Mouse (Mus musculus) limb, embryonic 12.5 days (tissue): ENCODE data around the gene Hist1h2bk. TPM values are rescaled to one million over a fixed set of nuclear protein-coding genes. Genes with fewer than 3 reads are reported as not detected.
"Not testable (repeated sequence)": the region's sequence is repeated elsewhere in the genome, so short reads cannot be mapped to it uniquely, and the experiment has no call there.

ENCODE experiments used
- ATAC-seq: fragments of 200-750 bp; cut with Nextera tagmentation; 2 replicates; pipeline ENCODE4 v1.8.0; 2017; ENCODE audit warnings: low read depth, moderate TSS enrichment; ENCODE audit not compliant: insufficient number of reproducible peaks, insufficient read depth, low FRiP score, low TSS enrichment
- H3K27ac ChIP-seq: fragments of 300-500 bp; sonication (generic); 2 replicates; pipeline ENCODE4 v1.5.1; 2016; ENCODE audit warnings: mild to moderate bottlenecking, moderate library complexity
- H3K27me3 ChIP-seq: fragments of 300-500 bp; sonication (generic); 2 replicates; pipeline ENCODE4 v1.6.1; 2016; ENCODE audit warnings: mild to moderate bottlenecking, moderate library complexity
- H3K36me3 ChIP-seq: fragments of 300-500 bp; sonication (generic); 2 replicates; pipeline ENCODE4 v1.6.1; 2016; ENCODE audit warnings: mild to moderate bottlenecking, moderate library complexity
- H3K4me1 ChIP-seq: fragments of 300-500 bp; sonication (generic); replicated peaks from 2 replicates; pipeline ENCODE4 v1.6.1; 2016
- H3K4me2 ChIP-seq: fragments of 300-500 bp; sonication (generic); 2 replicates; pipeline ENCODE4 v1.6.1; 2016; ENCODE audit warnings: mild to moderate bottlenecking, moderate library complexity
- H3K4me3 ChIP-seq: fragments of 300-500 bp; sonication (generic); replicated peaks from 2 replicates; pipeline ENCODE4 v1.5.1; 2016; ENCODE audit warnings: mild to moderate bottlenecking
- H3K9ac ChIP-seq: fragments of 300-500 bp; sonication (generic); replicated peaks from 2 replicates; pipeline ENCODE4 v1.6.1; 2016; ENCODE audit warnings: mild to moderate bottlenecking, moderate library complexity
- H3K9me3 ChIP-seq: fragments of 300-500 bp; sonication (generic); 2 replicates; pipeline ENCODE4 v1.6.1; 2016; ENCODE audit warnings: mild to moderate bottlenecking, moderate library complexity
- WGBS: fragments of 180-500 bp; shearing (Covaris S2); methylation state at CpG from one replicate; pipeline ENCODE4 v1.1.7; 2016; 5-methylcytosine and 5-hydroxymethylcytosine counted together
- polyA plus RNA-seq: library from polyadenylated mRNA; unstranded; fragments of >200 nt; fragmentation: Nextera tagmentation; extraction: Ambion mirVana; gene quantifications from 2 replicates; pipeline ENCODE4 v1.2.1, GENCODE M21; 2016

The Hist1h2bk gene
- polyA plus RNA-seq, 1 experiment from 2014 or later = 25.9 TPM

- Histone ChIP-seq H3K27me3 (no peaks in the 10 kb centered on the region), H3K4me3 (peak overlapping the region; percentile 41), H3K9ac (peak overlapping the region; percentile 70), H3K9me3 (no peaks in the 10 kb centered on the region), H3K36me3 (no peaks in the 10 kb centered on the region), H3K4me1 (peaks cover 23% of the 10 kb centered on the region; the same call in 1 of the 2 replicates), H3K4me2 (peak overlapping the region; percentile 78), H3K27ac (peak overlapping the region; percentile 98)
- 4% methylated on average over 13 of the region's 13 CpGs for WGBS
- no peak for ATAC-seq
Measured at GRCm38 (mm10) chr13:22041651-22042567, 6.2 kb downstream of the Hist1h2bk start.

DNA sequence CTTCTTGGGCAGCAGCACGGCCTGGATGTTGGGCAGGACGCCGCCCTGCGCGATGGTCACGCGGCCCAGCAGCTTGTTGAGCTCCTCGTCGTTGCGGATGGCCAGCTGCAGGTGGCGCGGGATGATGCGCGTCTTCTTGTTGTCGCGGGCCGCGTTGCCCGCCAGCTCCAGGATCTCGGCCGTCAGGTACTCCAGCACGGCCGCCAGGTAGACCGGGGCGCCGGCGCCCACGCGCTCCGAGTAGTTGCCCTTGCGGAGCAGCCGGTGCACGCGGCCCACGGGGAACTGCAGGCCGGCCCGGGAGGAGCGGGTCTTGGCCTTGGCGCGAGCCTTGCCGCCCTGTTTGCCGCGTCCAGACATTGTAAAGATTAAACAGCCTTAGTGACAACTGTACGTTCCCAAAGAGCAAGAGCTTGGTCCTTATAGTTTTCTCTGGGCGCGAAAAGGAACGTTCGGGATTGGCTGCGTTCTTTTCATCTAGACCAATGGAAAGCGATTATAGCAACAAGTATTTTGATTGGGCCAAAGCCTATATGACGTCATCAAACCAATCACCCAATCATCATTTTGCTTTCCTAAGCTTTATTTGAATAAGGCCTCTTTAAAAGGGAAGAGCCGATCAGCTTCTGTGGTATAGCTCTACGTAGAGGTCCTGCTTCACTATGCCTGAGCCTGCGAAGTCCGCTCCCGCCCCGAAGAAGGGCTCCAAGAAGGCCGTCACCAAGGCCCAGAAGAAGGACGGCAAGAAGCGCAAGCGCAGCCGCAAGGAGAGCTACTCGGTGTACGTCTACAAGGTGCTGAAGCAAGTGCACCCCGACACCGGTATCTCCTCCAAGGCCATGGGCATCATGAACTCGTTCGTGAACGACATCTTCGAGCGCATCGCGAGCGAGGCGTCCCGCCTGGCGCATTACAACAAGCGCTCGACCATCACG is 7.2 kb downstream of the Hist1h2bk start, which contains the start of the genes Hist1h2ag and Hist1h2bj:
Hist1h2ag (minus strand) TSS at position 377 of the 935 bp plus-strand sequence.
Hist1h2bj (plus strand) TSS at position 647 of the 935 bp plus-strand sequence.
- peak within 1 kb of the TSS; percentile 70 for H3K9ac ChIP-seq
- not testable (repeated sequence) for H3K9me3 ChIP-seq, H3K27me3 ChIP-seq, H3K36me3 ChIP-seq
- peak; percentile 92 for ATAC-seq
- peak within 1 kb of the TSS; percentile 98 for H3K27ac ChIP-seq
- 1% methylated on average over 53 of the region's 80 CpGs for WGBS
- peak within 1 kb of the TSS; percentile 78 for H3K4me2 ChIP-seq
- H3K4me3 ChIP-seq = peak within 1 kb of the TSS; percentile 41
- peaks cover 23% of the 10 kb centered on the region; the same call in 1 of the 2 replicates for H3K4me1 ChIP-seq

DNA sequence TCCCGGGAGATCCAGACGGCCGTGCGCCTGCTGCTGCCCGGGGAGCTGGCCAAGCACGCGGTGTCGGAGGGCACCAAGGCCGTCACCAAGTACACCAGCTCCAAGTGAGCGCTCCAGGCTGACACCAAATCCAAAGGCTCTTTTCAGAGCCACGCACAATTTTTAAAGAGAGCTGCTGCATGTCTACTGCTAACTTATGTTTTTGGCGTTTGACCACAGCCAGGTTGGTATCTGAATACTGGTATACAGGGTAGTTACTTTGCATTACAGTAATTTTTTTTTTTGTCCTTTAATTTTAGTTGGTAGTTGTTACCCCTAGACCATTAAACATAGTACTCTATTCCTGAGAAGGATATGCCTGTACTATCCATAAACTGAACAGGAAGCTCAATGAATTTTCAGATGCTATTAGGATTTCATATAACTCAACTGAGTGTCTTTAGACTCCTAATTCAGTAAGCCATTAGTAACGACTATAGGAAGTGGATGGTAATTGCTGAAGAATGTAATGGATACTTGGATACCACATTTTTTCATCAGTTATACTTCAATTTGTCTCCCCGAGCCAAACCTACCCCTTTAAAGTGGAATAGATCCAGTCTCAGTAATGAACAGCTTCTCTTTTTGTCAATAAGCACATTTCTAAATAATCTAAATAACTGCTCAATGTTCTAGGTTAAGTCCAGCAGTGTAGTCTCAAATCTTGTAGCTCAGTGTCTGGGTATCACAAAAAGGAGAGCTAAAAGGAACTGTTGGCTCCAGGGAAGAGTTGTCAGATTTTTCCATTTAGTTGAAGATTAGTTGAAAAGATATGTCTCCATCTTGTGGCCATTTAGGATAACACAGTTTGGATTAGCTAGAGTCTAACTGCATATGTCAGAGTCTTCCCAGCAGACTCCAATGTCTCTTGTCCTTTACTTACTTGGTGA is 8.1 kb downstream of the Hist1h2bk start:
- Histone ChIP-seq H3K4me2 (peak overlapping the region; percentile 60), H3K36me3 (no peaks in the 10 kb centered on the region), H3K9ac (peak overlapping the region; percentile 50), H3K9me3 (no peaks in the 10 kb centered on the region), H3K27me3 (no peaks in the 10 kb centered on the region), H3K27ac (peak overlapping the region; percentile 86), H3K4me1 (peaks cover 23% of the 10 kb centered on the region; the same call in 1 of the 2 replicates), H3K4me3 (peak overlapping the region; percentile 41)
- ATAC-seq = peak; percentile 9; the same call in 1 of the 2 replicates
- 1% methylated on average over 14 of the region's 14 CpGs for WGBS

GRCm38 (mm10) chr13:22044432-22045155 is 8.9 kb downstream of the Hist1h2bk start:
- Histone ChIP-seq H3K4me2 (peak overlapping the region; percentile 60), H3K4me3 (peak overlapping the region; percentile 41), H3K36me3 (no peaks in the 10 kb centered on the region), H3K9me3 (no peaks in the 10 kb centered on the region), H3K27me3 (no peaks in the 10 kb centered on the region), H3K4me1 (peaks cover 23% of the 10 kb centered on the region), H3K9ac (no peak overlapping the region), H3K27ac (peak overlapping the region; percentile 86)
- ATAC-seq = no peak
- 90% methylated on average over 6 of the region's 6 CpGs for WGBS

- Histone ChIP-seq H3K4me1 (peaks cover 17% of the 10 kb centered on the region), H3K4me3 (no peak overlapping the region), H3K27me3 (no peaks in the 10 kb centered on the region), H3K27ac (no peak overlapping the region), H3K4me2 (no peak overlapping the region), H3K9me3 (no peaks in the 10 kb centered on the region), H3K9ac (no peak overlapping the region), H3K36me3 (no peaks in the 10 kb centered on the region)
- ATAC-seq = no peak
- 55% methylated on average over 2 of the region's 2 CpGs for WGBS
Measured at GRCm38 (mm10) chr13:22045311-22045710, 9.6 kb downstream of the Hist1h2bk start.

- no peak for ATAC-seq
- no peaks in the 10 kb centered on the region for H3K27me3 ChIP-seq
- no peak overlapping the region for H3K4me2 ChIP-seq
- no peak overlapping the region for H3K4me3 ChIP-seq
- no peaks in the 10 kb centered on the region for H3K36me3 ChIP-seq
- 76% methylated on average over 2 of the region's 2 CpGs for WGBS
- peaks cover 5% of the 10 kb centered on the region for H3K4me1 ChIP-seq
- H3K27ac ChIP-seq = no peak overlapping the region
- no peak overlapping the region for H3K9ac ChIP-seq
- no peaks in the 10 kb centered on the region for H3K9me3 ChIP-seq
Measured at GRCm38 (mm10) chr13:22049041-22049440, 13.4 kb downstream of the Hist1h2bk start.

DNA sequence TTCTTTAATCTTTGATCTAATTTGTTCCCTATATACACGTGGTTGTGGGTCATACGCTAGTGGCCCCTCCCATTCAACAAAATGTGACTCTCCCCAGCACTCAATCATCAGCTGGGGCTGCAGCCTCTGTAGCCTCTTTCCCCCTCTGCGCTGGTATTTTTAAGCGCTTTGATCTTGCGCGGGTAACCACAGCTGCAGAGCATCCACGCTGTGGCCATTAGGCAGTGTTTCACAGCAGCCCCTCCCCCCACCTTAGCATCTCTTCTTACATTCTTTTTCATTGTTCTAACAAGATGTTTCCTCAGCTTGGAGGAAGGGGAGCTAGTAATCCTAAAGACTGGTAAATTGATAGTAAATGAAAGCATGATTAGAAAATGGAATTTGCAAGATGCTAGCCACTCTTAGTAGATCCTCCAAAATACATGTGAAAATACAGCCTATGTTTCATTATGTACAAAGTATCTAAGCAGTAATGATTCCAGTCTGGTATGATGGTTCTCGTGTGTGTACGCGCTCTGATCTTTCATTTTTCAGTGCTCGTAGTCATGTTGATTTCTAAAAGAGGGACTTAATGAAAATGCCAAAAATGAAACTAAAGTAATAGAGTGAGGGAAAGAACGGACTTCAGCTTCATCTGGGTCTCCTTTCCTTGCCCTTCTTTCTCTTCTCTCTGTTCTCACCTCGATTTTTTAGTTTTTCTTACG is 14.2 kb downstream of the Hist1h2bk start:
- H3K36me3 ChIP-seq = no peaks in the 10 kb centered on the region
- under 1% methylated on average over 14 of the region's 14 CpGs for WGBS
- H3K27ac ChIP-seq = peak overlapping the region; percentile 84
- peak; percentile 62 for ATAC-seq
- H3K4me2 ChIP-seq = peak overlapping the region; percentile 64
- no peaks in the 10 kb centered on the region for H3K9me3 ChIP-seq
- no peaks in the 10 kb centered on the region for H3K27me3 ChIP-seq
- peak overlapping the region; percentile 27; the same call in 1 of the 2 replicates for H3K9ac ChIP-seq
- H3K4me1 ChIP-seq = no peaks in the 10 kb centered on the region; the same call in 1 of the 2 replicates
- H3K4me3 ChIP-seq = peak overlapping the region; percentile 49

GRCm38 (mm10) chr13:22050591-22051522 is 15.2 kb downstream of the Hist1h2bk start:
- ATAC-seq = peak; percentile 93
- Histone ChIP-seq H3K9ac (peak overlapping the region; percentile 56), H3K4me1 (no peaks in the 10 kb centered on the region; the same call in 1 of the 2 replicates), H3K27me3 (peaks cover 3% of the 10 kb centered on the region; the same call in 1 of the 2 replicates), H3K4me3 (peak overlapping the region; percentile 49), H3K27ac (peak overlapping the region; percentile 84), H3K9me3 (no peaks in the 10 kb centered on the region), H3K4me2 (peak overlapping the region; percentile 64), H3K36me3 (no peaks in the 10 kb centered on the region)
- under 1% methylated on average over 52 of the region's 52 CpGs for WGBS
